Mouse (Mus musculus) thymus, postnatal 14 days (tissue): ENCODE measurements around the gene Crx.
"Not testable (repeated sequence)": the region's sequence is repeated elsewhere in the genome, so short reads cannot be mapped to it uniquely, and the experiment has no call there.

Source experiments
- DNase-seq: peaks from one replicate; pipeline ENCODE4 v3.0.0; 2021

Gene Crx

GRCm38 (mm10) chr7:15879756-15880155, at the start of gene Crx:
TSS of gene Crx (minus strand) at chr7:15879968.
- no peak for DNase-seq

DNA sequence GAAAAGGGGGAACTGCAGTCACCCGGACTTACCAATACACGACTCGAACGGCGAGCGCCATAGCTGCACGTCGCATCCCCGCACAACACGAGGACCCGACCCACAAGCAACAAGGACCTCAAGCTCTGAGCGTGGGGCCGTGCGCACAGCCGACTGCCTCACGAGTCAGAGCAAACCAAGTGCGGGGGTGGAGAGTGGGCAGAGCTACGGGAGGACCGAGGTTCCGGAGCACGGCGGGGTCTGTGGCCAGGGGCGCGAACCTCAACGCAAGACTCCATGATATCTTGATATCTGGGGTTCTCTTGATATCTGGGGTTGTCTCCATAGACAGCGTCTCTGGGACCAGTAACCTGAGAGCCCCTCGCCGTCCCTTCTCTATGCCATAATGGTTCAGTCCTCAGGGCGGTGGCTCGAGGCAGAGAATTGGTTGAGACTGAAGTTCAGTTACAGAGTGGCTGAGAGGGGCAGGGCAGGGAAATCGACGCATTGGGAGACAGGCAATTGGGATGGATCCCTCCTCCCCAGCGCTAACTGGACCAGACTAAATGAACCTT, 42.5 kb upstream of the Crx start, which contains the start of gene Selenow:
Gene Selenow (minus strand): TSS at position 183 of the 554 bp plus-strand sequence.
- peak; percentile 93 for DNase-seq

- peak; percentile 60 for DNase-seq
These were observed 42.0 kb upstream of the Crx start for GRCm38 (mm10) chr7:15921796-15922195.

DNA sequence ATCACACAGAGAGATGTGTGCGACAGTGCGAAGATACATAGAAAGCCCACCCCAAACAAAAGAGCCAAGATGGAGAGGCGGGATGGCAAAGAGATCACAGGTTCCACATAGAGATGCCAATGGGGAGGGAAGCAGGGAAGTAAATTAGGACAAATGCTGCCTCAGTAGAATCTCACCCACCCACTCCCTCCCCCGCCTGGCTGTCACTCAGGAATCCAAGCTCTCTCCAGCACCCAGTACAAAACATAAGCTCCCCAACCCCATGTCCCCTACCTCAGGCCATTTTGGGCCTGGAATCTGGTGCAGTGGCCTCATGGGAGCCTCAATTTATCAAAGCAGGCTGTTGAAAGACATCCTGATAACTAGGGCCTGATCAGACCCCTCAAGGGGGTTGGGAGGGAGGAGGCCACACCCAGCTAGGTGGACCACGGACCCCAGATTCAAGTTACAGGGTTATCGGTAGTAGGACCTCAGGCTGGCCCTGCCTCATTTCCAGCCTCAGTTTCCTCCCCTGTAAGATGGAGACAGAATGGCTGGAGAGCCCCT, 41.0 kb upstream of the Crx start:
- DNase-seq: no peak

DNA sequence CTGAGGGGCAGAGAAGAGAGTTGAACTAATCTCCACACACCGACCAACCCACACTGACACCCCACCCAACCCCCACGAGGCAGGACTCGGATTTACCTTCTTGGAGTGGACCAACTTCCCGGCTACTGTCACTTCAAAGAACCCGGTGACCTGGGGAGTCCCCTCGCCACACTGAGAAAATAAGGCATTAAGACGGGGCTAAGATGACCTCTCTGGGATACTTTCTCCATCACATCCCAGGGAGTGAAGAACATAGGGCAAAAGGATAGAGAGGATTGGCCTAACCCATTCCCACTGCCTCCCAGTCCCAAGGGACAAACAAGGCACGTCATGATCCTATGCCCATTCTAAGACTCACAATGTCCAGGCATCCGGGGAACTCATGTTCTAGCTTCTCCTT, 40.2 kb upstream of the Crx start:
- no peak for DNase-seq

DNA sequence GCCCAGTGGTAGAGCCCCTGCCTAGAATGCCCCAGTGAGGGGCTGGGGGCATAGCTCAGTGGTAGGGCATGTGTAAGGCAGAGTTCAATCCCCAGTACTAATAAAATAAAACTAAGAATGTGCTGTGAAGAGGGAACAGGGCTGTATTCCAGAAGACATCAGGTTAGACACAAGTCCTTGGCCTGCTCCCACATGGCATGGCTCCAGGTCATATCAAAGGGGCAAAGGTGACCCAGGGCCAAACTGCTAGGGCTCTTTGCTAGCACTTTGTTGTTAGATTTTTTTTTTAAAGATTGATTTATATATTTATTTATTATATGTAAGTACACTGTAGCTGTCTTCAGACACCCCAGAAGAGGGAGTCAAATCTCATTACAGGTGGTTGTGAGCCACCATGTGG, 38.6 kb upstream of the Crx start:
- DNase-seq: no peak

DNA sequence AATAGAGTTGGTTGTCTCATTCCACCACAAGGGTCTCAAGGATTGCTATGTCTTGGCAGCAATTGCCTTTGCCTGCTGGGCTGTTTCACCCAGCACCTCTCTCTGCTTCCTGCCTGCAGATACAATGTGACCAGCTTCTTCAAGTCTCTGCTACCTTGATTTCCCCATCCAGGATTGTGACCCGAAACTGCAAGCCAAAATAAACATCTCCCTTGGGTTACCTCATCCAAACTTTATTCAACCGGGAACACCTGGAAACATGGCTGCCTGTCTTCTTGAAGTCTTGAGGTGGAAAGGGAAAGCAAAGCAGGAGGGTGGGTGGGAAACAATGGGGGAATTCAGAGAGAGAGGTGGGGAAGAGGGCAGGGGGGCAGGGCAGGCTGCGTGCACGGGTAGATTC, 37.2 kb upstream of the Crx start:
- DNase-seq: no peak

GRCm38 (mm10) chr7:15916134-15916723, 36.5 kb upstream of the Crx start:
- no peak for DNase-seq

GRCm38 (mm10) chr7:15915695-15916094, 35.9 kb upstream of the Crx start:
- DNase-seq: not testable (repeated sequence)

DNA sequence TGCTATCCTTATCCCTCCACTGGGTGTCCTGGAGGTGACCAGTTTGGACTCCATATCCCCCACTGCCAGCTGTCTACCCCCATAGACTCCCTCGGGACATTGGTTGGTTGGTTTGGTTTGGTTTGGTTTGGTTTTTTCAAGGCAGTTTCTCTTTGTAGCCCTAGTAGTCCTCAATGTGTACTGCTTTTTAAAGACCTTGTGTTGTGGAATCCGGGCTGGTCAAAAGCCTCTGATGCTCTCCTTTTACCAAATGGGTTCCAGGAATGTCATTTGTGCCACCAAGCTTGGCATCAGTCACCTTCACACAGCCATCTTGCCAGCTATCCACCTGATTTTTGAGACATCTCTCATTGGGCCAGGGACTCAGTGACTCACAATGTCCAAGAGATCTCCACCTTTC, 35.0 kb upstream of the Crx start:
- DNase-seq: no peak

- peak; percentile 54 for DNase-seq
These were observed 34.5 kb upstream of the Crx start for GRCm38 (mm10) chr7:15914252-15914651.

DNA sequence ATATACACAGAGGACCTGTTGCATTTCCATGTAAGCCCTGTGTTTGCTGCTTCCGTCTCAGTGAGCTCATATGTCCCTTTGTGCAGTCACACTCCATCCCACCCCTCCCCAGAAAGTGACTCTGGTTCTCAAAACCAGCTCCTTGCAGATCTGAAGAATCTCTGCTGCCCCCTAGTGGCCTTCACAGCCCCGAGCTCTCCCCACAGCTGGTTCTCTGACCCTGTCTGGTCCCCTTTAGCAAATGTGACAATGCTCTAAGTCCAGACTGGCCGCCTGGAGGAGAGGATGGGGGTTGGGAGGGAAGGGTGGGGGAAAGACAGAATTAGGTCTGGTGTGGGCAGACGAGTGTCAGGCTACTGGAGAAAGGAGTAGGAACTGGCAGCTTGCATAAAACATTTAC, 32.4 kb upstream of the Crx start:
- DNase-seq: peak; percentile 80

- no peak for DNase-seq
These were observed 30.8 kb upstream of the Crx start for GRCm38 (mm10) chr7:15910521-15910920.

GRCm38 (mm10) chr7:15907971-15908590, 28.3 kb upstream of the Crx start:
- no peak for DNase-seq

DNA sequence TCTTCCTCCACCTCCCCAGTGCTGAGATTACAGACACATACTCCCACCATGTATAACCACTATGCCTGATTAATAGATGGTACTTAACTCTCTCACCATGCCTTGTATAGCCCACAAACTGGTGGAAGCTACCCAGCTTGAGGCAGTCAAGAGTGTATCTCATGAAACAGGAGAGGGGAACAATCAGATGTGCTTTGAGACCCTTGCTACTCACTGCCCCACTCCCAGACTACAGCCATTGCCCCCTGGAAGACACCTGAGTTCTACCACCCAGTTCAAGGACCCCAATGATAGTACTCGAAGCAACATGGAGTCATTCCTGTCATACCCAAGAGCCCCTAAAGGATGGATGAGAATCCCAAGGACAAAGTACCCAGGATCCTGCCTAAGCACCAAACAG, 26.8 kb upstream of the Crx start:
- DNase-seq: no peak

DNA sequence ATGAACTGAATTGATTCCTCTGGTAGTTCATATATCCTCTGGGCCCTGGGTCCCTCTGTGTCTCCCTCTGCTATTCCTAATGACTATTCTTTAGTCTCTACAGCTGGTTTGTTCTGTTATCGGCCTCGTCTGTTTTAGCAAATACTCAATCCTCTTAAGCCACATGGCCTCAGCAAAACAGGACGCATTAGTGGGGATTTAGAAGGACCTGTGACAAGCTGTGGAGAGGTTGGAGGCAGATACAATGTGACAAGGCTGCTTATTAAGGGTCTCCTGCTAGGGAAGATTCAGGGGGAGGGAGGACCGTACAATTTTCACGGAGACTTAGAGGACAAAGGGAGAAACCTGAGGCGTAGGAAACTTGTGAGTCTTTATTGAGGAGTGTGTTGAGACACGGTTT, 26.1 kb upstream of the Crx start:
- DNase-seq: no peak

GRCm38 (mm10) chr7:15901366-15902048, 21.7 kb upstream of the Crx start:
- DNase-seq: no peak

GRCm38 (mm10) chr7:15894251-15894650, 14.5 kb upstream of the Crx start:
- no peak for DNase-seq

- DNase-seq: no peak
These were observed 4.4 kb upstream of the Crx start for GRCm38 (mm10) chr7:15884127-15884526.

- no peak for DNase-seq
These were observed 2.5 kb upstream of the Crx start, which contains the start of gene Crxos for GRCm38 (mm10) chr7:15882317-15882716. TSS of gene Crxos (plus strand) at chr7:15882617.

- DNase-seq: no peak
These were observed 2.1 kb upstream of the Crx start for GRCm38 (mm10) chr7:15881831-15882230.

DNA sequence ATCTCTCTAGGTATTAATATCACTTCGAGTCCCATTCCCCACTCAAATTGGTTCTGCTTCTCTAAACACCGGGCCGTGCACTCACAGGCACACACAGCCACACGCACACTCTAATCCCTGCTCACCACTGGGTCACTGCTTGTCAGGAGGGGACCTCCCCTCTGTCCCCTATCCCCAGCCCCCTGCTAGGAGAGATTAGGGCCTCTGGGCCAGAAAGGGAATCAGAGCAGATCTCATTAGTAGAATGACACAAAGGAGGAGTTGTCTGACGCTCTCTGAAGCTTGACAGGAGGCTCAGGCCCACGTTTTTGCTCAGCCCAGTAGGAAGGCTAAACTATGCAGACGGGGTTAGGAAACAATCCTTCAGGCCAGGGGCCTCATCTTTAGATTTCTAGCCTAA, 1.6 kb upstream of the Crx start:
- no peak for DNase-seq

DNA sequence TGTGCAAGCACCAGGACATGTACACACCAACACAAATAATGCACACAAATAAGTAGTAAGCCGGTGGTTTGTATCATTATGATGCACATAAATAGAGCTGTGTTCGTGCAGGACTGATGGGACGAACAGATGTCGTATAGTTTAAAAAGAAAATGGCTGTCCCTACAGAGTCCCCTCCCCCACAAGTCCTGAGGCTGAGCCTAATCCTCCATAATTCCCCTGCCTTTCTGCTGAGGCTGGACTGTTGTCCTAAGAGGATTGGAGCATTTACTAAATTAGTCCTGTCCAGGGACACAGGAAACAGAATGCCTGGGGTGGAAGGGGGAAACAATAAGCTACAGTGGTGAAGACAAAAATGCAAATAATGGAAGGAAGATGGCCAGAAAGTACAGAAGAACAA, 15.7 kb downstream of the Crx start:
- no peak for DNase-seq

DNA sequence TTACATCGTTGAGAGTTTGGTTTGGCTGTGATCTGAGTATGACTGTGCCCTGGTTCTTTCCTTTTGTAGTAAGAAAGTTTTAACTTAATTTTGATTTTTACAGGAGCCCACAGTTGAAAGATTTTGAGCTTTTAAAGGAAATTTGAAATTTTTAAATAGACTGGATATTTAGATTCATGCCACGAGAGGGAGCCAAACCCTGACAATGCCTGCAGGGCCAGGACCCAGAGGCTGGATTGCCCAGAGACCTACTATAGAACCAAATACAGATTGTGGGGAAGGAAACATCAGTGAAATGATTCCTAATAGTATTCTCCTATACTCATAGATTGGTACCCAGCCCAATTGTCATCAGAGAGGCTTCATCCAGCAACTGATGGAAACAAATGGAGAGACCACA, 20.1 kb downstream of the Crx start:
- DNase-seq: no peak
